Mouse (Mus musculus) ES-Bruce4 (cell line): Measurements from ENCODE around the gene Prkce. TPM values are rescaled to one million over a fixed set of nuclear protein-coding genes. Genes with fewer than 3 reads are reported as not detected.

Experiments used
- H3K27ac ChIP-seq: 2 replicates; pipeline ENCODE4 v1.5.1; 2012; ENCODE audit warnings: low read length, inconsistent platforms; ENCODE audit not compliant: insufficient read depth
- H3K27me3 ChIP-seq: 2 replicates; pipeline ENCODE4 v1.6.1; 2012; ENCODE audit warnings: mild to moderate bottlenecking, low read length, inconsistent platforms; ENCODE audit not compliant: control insufficient read depth, poor library complexity, insufficient read depth, severe bottlenecking
- H3K36me3 ChIP-seq: 2 replicates; pipeline ENCODE4 v1.6.1; 2012; ENCODE audit warnings: inconsistent platforms, mild to moderate bottlenecking, low read length, moderate library complexity; ENCODE audit not compliant: control insufficient read depth, poor library complexity, insufficient read depth, severe bottlenecking
- H3K4me1 ChIP-seq: one replicate; pipeline ENCODE4 v1.8.1; 2011; ENCODE audit warnings: low read length; ENCODE audit not compliant: control insufficient read depth, insufficient read depth
- H3K4me3 ChIP-seq: 2 replicates; pipeline ENCODE4 v1.5.1; 2011; ENCODE audit warnings: low read depth, mild to moderate bottlenecking, low read length
- H3K9ac ChIP-seq: 2 replicates; pipeline ENCODE4 v1.6.1; 2012; ENCODE audit warnings: low read depth, mild to moderate bottlenecking, inconsistent platforms; ENCODE audit not compliant: poor library complexity, severe bottlenecking
- H3K9me3 ChIP-seq: replicated peaks from 2 replicates; pipeline ENCODE4 v1.6.1; 2012; ENCODE audit warnings: mild to moderate bottlenecking, low read length, inconsistent platforms; ENCODE audit not compliant: control insufficient read depth, poor library complexity, insufficient read depth, severe bottlenecking
- CTCF ChIP-seq: IDR thresholded peaks from one replicate; pipeline ENCODE4 v1.8.1; 2011; ENCODE audit warnings: low read depth, low read length
- EP300 ChIP-seq: IDR thresholded peaks from 2 replicates; pipeline ENCODE4 v1.6.1; 2011; ENCODE audit warnings: low read depth, low read length; ENCODE audit not compliant: insufficient read depth
- POLR2A ChIP-seq: IDR thresholded peaks from one replicate; pipeline ENCODE4 v1.8.1; 2011; ENCODE audit warnings: low read length; ENCODE audit not compliant: insufficient read depth
- polyA plus RNA-seq: library from polyadenylated mRNA; stranded (reverse); fragments of >200 nt; gene quantifications from 2 replicates; pipeline ENCODE4 v1.2.4, GENCODE M21; 2011; ENCODE audit warnings: low read depth; ENCODE audit not compliant: missing spikeins, insufficient read depth, insufficient read length

Gene Prkce
- polyA plus RNA-seq, 1 experiment = 4.3 TPM

GRCm38 (mm10) chr17:86460645-86461430 lies 293.3 kb downstream of the Prkce start:
- Histone ChIP-seq H3K36me3 (no peaks in the 10 kb centered on the region), H3K27me3 (no peaks in the 10 kb centered on the region), H3K9ac (no peak overlapping the region), H3K4me3 (no peak overlapping the region), H3K4me1 (peaks cover 2% of the 10 kb centered on the region), H3K9me3 (no peaks in the 10 kb centered on the region), H3K27ac (no peak overlapping the region)
- TF ChIP-seq EP300 = no peak
- no peak for TF ChIP-seq CTCF
- no peak for TF ChIP-seq POLR2A

- TF ChIP-seq POLR2A = no peak
- no peak for TF ChIP-seq EP300
- TF ChIP-seq CTCF = no peak
- H3K36me3 ChIP-seq = no peaks in the 10 kb centered on the region
- no peak overlapping the region for H3K27ac ChIP-seq
- H3K4me1 ChIP-seq = peaks cover 2% of the 10 kb centered on the region
- no peak overlapping the region for H3K9ac ChIP-seq
- H3K4me3 ChIP-seq = no peak overlapping the region
- no peaks in the 10 kb centered on the region for H3K27me3 ChIP-seq
- H3K9me3 ChIP-seq = no peaks in the 10 kb centered on the region
Measured at GRCm38 (mm10) chr17:86463369-86463768, 295.8 kb downstream of the Prkce start.

DNA sequence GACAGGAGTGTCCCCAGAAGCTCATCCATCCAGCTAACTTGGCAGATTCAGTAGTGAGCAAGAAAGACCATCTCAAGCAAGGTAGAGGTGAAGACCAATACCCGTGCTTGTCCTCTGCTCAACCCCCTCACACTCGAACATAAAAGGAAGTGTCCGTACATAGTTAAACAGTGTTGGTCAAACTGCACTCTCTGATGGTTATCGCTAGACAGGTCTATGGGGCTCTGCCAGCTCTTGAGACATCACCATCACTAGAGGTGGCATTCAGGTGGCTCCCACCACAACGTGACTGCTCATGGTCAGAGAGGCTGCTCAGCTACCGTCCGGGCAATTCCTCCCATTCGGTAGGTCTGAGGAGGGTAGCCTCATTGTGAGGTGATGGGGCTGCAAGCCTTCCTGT lies 296.6 kb downstream of the Prkce start:
- Histone ChIP-seq H3K9ac (no peak overlapping the region), H3K36me3 (no peaks in the 10 kb centered on the region), H3K9me3 (no peaks in the 10 kb centered on the region), H3K4me1 (peaks cover 2% of the 10 kb centered on the region), H3K27me3 (no peaks in the 10 kb centered on the region), H3K4me3 (no peak overlapping the region), H3K27ac (no peak overlapping the region)
- no peak for TF ChIP-seq CTCF
- no peak for TF ChIP-seq POLR2A
- TF ChIP-seq EP300 = no peak

- no peaks in the 10 kb centered on the region for H3K27me3 ChIP-seq
- peaks cover 2% of the 10 kb centered on the region for H3K4me1 ChIP-seq
- H3K9ac ChIP-seq = no peak overlapping the region
- no peaks in the 10 kb centered on the region for H3K9me3 ChIP-seq
- no peak for TF ChIP-seq POLR2A
- TF ChIP-seq CTCF = no peak
- no peak for TF ChIP-seq EP300
- H3K27ac ChIP-seq = no peak overlapping the region
- H3K4me3 ChIP-seq = no peak overlapping the region
- H3K36me3 ChIP-seq = no peaks in the 10 kb centered on the region
Measured at GRCm38 (mm10) chr17:86464689-86465363, 297.2 kb downstream of the Prkce start.

DNA sequence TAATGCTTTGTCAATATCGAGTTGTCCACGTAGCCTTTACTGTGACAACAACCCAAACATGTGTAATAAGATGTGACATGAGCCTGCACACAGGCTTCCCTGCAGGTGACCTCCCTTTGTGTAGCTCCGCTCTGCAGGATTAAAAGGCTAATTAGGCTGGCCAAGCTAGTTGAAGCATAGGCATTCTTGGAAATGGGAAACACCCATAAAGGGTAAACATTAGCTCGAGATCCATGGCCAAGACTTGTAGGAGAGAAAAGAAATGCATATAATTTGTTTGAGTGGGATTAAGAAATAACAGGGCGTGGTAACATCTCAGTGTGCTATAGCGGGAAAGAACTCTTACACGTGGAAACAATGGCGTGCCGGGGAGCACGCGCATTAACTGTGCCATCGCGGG lies 298.3 kb downstream of the Prkce start:
- Histone ChIP-seq H3K27me3 (no peaks in the 10 kb centered on the region), H3K9me3 (no peaks in the 10 kb centered on the region), H3K27ac (no peak overlapping the region), H3K36me3 (no peaks in the 10 kb centered on the region), H3K9ac (no peak overlapping the region), H3K4me1 (no peaks in the 10 kb centered on the region), H3K4me3 (no peak overlapping the region)
- TF ChIP-seq EP300 = no peak

DNA sequence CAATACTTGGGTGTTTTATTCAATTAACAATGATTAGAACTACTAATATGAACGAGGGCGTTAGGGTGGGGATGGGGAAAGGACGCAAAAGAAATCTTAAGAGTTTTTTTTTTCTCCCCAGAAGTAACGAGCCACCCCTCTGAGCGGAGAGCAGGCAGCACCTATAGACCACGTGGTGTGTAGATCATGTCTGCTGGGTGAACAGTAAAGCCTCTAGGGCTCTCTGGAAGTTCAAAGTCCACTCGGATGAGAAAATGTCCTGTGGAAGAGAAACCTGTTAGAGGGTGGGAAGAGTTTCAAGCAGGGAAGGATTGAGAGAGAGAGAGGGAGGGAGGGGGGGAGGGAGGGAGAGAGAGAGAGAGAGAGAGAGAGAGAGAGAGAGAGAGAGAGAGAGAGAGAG lies 298.8 kb downstream of the Prkce start:
- no peaks in the 10 kb centered on the region for H3K9me3 ChIP-seq

More for the DNA sequence above, 298.8 kb downstream of the Prkce start:
- H3K27me3 ChIP-seq = no peaks in the 10 kb centered on the region
- H3K36me3 ChIP-seq = no peaks in the 10 kb centered on the region
- TF ChIP-seq EP300 (no peak), POLR2A (no peak), CTCF (no peak)
- H3K4me3 ChIP-seq = no peak overlapping the region
- H3K27ac ChIP-seq = no peak overlapping the region
- no peaks in the 10 kb centered on the region for H3K4me1 ChIP-seq
- H3K9ac ChIP-seq = no peak overlapping the region
